Mouse (Mus musculus) layer of hippocampus, postnatal 10 days (tissue): ENCODE measurements around the gene Slc25a19. TPM values are rescaled to one million over a fixed set of nuclear protein-coding genes. Genes with fewer than 3 reads are reported as not detected.

Experiments used
- DNase-seq, 2 experiments: peaks; one replicate each; pipeline ENCODE4 v3.0.0; 2021; ENCODE audit warnings: low spot score in 2 of 2
- total RNA-seq, 2 experiments: library from RNA; stranded (reverse); gene quantifications; 2 replicates each; pipeline ENCODE4 v1.2.3; 2021

Slc25a19 gene
- total RNA-seq, 2 experiments from 2014 or later = 52.2 to 59.5 TPM

DNA sequence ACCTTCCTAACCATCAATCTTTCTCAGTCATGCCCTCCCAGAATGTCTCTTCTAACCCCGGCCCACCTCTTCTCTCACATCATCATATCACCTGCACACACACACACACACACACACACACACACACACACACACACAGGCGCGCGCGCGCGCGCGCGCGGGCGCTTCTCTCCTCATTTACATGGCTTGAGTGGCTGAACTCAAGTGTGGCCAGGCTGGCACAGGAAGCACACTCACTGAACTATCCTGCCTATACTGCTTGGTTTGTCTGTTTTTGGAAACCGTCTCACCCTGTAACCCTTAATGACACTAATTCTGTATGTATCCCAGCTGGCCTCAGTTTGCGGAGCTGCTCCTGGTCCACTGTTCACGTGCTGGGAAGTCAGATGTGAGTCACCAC is 27.4 kb downstream of the Slc25a19 start:
- no peak for DNase-seq

DNA sequence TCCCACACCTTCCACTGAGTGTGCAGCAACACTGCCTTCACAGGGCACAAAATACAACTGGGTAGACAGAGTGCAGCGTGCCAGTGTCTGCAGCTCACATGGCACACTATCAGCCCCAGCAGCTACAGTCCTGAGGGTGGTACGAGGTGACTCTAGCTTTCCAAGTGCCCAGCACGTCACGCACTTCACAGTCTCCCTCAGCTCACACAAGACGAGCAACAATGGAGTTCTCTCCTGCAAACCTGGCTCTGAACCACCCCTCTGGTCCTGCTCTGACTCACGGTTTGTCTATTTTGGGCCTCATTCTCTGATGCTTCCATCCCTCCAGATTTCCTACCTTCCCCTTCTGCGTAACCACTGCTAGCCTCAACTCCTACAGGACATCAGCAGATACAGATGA is 28.4 kb downstream of the Slc25a19 start:
- DNase-seq = no peak

DNA sequence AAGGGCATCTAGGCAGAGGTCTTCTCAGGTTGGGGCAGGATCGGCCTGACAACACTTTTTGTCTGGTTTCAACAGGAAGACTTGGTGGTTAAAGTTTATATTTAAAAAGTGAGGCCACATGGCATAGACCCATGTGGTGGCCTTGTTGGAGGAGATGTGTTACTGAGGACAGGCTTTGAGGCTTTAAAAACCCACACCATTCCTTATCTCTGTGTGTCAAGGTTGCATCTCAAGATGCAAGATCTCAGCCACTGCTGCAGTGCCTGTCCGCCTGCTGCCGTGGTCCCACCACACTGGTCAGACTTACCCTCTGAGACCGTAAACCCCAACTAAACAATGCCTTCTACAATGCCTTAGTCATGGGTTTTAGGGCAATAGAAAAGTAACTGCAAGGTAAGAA is 29.8 kb downstream of the Slc25a19 start:
- no peak for DNase-seq

DNA sequence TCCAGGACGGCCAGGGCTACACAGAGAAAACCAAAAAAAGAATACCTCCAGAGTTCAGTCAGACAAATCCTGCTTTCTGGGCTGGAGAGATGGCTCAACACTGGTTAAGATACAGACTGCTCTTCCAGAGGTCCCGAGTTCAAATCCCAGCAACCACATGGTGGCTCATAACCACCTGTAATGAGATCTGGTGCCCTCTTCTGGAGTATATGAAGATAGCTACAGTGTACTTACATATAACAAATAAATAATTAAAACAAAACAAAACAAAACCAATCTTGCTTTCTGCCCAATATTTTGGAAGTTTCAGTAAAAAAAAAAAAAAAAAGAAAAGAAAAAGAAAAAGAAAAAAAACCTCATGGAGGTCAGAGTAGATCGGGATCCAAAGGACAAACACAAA is 32.9 kb downstream of the Slc25a19 start:
- no peak for DNase-seq

DNA sequence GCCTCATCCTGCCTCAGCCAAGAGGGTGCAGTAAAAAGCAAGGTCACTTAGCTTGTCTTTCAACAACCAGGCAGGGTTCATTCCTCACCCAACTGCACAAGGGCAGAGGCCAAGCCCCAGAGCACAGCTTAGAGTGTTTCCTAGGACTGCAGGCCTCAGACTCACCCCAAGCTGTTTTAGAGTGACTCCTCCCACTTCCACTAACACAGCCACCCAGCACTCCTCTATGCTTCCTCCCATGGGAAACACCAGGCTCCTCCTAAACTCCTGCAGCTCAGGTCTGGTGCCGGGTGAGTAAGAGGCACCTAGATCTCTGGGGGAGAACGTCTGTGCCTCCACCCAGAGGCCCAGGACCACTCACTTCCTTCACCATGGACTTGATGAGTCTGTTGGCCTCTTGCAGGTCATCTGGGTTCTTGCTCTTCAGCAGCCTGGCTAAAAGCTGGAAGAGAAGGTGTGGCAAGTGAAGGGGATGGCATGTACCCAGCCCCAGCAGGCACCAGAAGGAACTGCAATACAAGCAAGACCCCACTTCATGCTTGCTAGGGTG is 37.5 kb downstream of the Slc25a19 start:
- no peak for DNase-seq

DNA sequence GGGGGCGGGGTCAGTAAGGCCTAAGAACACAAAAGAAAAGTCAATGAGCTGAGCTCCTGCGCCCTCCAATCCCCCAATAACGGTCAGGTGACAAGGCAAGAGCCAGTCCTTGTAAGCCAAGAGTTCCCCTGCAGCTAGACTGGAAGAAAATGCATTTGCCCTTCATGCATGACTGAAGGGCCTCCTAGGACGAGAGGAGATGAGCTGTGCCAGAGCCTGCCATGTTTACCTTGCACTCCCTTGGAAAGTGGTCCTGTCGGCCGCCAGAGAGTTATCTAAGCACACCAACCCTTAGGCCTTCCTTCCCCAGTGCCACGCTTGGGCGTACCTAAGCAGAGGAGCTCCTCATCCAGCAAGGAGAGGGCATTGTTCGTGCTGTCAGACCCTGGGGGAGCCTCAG is 40.1 kb downstream of the Slc25a19 start:
- DNase-seq = no peak

DNA sequence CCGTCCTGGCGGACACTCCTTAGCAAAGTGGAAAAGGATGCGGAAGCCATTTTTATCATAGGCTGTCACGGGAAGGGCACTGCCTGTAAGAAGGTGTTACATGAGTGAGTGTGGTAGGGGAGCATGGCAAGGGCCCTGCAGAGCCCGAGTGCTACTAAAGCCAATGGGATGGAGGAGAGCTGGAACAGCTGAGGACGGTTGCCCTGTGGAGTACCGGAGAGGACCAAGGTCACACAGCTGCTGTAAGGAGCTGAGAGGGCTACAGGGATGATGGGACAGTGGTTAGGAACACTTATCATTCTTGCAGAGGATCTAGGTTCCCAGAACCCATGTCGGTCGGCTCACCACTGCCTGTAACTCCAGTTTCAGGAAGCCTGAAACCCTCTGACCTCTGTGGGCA is 41.7 kb downstream of the Slc25a19 start:
- no peak for DNase-seq

DNA sequence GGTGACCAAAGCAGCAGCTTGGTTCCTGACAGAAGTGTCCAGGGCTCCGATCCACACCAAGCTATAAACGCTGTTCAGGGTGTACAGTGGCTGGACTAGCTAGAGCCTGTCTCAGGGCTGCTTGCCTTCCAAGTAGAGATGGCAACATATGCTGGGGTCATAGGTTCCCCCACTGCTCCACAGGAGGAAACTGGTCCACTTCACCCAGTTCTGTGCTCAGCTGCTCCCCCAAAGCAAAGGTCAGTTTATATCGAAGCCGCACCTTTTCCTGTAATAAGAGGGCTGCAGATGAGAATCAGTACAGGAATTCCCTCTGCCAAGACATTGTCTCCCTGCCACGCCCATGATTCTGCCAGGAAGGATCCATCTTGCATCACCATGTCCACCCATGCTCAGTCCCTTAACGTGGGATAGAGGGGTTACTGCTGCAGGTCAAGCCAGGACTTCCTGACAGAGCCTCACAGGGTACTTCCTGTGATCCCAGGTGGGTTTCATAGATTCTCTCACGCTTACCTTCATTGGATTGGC is 42.5 kb downstream of the Slc25a19 start:
- DNase-seq = no peak

DNA sequence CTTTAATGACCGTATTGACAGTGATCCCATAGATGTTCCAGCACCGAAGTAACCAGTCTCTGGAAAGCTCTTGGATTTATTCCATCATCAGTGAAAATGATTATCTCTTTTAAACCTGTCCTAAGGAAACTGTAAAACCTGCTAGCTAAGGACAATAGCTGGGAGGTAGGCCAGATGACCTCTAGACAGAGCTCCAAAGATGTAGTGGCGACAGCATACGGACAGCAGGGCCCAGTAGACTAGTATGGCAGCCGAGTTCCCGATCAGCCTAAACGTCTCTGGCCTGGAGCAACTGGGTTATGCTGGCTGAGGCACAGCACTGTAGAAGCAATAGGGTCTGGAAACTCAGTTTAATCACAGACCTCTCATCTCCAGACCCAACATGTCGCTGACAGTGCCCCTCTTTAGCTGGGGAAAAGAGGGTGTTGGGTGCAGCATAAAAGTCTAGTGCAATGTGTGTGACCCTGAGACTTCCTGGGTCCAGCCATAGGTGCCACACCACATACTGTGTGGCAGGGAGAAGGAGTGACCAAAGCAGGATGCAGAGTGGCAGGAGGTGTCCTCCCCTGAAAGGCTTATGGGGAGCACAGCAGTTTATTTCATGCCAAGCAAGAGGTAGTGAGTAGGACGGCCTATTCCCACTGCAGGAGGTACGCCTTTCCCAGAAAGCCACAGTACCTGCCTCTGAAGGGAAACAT is 43.6 kb downstream of the Slc25a19 start:
- no peak for DNase-seq

DNA sequence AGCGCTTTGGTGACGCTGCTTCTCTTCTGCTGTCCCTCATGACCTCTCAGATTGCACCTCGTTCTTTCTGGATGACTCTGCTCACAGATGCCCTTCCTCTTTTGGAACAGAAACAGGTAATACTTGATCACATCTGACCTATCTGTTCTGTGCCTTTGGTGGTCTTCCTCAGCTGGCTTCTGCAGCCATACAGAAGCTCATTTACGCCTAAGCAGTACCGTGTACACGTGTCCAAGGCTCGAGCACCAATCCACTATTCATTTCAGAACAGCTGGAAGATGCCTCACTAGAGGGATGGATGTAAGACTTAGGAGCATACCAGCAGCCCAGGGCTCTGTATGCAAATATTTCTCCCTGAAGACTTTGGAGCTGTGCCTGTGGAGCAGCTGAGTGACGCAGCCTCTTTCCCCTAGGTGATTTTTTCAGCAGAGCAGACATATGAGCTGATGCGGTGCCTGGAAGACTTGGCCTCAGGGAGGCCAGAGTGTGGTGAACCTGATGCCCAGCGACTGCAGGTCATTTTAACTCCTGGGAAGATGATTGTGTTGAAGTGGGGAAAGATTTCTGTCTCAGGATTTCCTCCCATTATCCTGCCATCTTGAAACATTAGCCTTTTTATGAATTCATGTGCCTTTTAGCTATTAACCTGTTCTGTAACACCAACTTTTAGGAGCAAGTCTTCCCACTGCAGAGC is 45.0 kb downstream of the Slc25a19 start:
- DNase-seq = no peak

DNA sequence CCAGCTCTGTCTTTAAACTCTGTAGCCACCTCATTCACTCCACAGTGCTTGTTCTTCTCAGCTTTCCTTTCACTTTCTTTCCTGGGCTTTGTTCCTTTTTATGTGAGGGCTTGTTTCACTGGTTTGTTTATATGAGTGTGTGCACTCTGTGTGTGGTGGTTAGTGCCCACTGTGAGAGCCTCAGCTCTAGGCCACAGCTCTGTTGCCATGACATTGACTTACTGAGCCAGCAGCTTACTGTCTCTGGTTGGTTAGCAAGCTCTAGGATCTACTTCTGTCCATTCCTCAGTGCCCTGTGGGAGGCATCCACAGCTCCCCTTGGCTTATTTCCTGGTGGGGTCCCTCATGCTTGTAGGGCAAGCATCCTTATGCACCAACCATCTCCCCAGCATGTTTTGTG is 49.0 kb downstream of the Slc25a19 start:
- no peak for DNase-seq

DNA sequence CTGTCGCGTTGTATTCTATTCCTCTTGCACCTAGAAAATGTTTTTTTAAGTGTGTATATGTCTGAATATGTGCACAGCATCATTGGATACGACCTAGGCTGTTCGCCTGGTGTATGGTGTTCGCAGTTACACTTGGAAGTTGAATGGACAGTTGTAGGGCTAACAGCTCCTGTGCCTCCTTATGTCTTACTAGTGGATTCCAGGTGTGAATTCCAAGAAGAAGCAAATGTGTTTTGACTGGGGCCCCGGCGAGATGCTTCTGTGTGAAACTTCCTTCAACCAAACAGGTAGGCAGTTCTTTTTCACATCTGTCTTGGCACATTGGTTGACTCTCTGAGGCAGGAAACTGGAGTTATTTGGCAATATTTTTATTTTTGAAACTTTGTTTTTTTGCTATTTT is 63.1 kb downstream of the Slc25a19 start:
- no peak for DNase-seq

Other genes starting within 250 kb of the Slc25a19 start
- 10 to 100 TPM; 18.4 to 19.1 TPM for gene Cdr2l, start 246.4 kb downstream of the Slc25a19 start, total RNA-seq
- gene Mrpl58, start 224.5 kb downstream of the Slc25a19 start, total RNA-seq = 10 to 100 TPM; 86.3 to 96.3 TPM
- gene Atp5h, start 208.3 kb downstream of the Slc25a19 start, total RNA-seq = 100 to 1,000 TPM; 406 to 440 TPM
- 10 to 100 TPM; 57.6 to 66.7 TPM for gene Kctd2, start 208.2 kb downstream of the Slc25a19 start, total RNA-seq
- under 1 TPM in 1 of 2 experiments, not detected in 1; 0.18 TPM for gene Trim80, start 187.8 kb downstream of the Slc25a19 start, total RNA-seq
- gene Slc16a5, start 165.8 kb downstream of the Slc25a19 start, total RNA-seq = not detected
- gene Armc7, start 152.6 kb downstream of the Slc25a19 start, total RNA-seq = 10 to 100 TPM; 10.3 to 11.1 TPM
- gene Nt5c, start 136.4 kb downstream of the Slc25a19 start, total RNA-seq = 10 to 100 TPM; 79.9 to 81.3 TPM
- 100 to 1,000 TPM; 315 to 332 TPM for gene Jpt1, start 113.9 kb downstream of the Slc25a19 start, total RNA-seq
- 100 to 1,000 TPM; 407 to 415 TPM for gene Sumo2, start 92.0 kb downstream of the Slc25a19 start, total RNA-seq
- gene Nup85, start 63.9 kb downstream of the Slc25a19 start, total RNA-seq = 10 to 100 TPM; 48.9 to 56.3 TPM
- 10 to 100 TPM; 50.2 to 54.2 TPM for gene Mrps7, start 24.4 kb downstream of the Slc25a19 start, total RNA-seq
- 10 to 100 TPM; 48.1 to 49.1 TPM for gene Gga3, start 24.2 kb downstream of the Slc25a19 start, total RNA-seq
- 10 to 100 TPM; 19.4 to 19.7 TPM for gene Mif4gd, start 15.3 kb downstream of the Slc25a19 start, total RNA-seq
- 100 to 1,000 TPM; 160 to 186 TPM for gene Grb2, start 80.3 kb upstream of the Slc25a19 start, total RNA-seq
- gene Tmem94, start 137.1 kb upstream of the Slc25a19 start, total RNA-seq = 10 to 100 TPM; 33.4 to 38.2 TPM
- 10 to 100 TPM; 20.5 to 21.6 TPM for gene Caskin2, start 185.3 kb upstream of the Slc25a19 start, total RNA-seq
- gene Tsen54, start 186.4 kb upstream of the Slc25a19 start, total RNA-seq = 10 to 100 TPM; 16.1 to 22.3 TPM
- gene Llgl2, start 195.8 kb upstream of the Slc25a19 start, total RNA-seq = 1 to 10 TPM in 1 of 2 experiments, under 1 TPM in 1; 0.73 to 1.0 TPM
- under 1 TPM; 0.04 to 0.21 TPM for gene Myo15b, start 230.1 kb upstream of the Slc25a19 start, total RNA-seq